Mouse (Mus musculus): ENCODE results near the gene Fgf15.

The Fgf15 gene

DNA sequence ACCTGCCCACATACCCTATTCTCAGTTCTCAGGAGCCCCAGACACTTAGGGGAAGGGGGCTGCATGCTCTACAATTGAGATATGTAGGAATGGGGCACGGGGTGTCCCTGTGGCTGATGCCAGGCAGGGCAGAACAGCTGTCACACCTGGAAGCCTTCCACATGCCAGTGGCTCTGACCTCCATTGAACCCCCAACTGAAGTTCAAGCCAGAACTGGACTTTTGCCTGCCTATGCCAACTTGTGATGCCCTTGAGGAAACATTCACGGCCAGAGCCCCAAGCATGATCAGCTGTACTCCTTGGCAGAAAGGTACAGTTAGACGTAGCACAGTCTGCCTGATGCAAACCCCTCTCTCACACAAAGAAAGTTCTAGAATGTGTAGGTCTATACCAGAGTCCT lies 37.0 kb downstream of the Fgf15 start:
- no peak for DNase-seq

DNA sequence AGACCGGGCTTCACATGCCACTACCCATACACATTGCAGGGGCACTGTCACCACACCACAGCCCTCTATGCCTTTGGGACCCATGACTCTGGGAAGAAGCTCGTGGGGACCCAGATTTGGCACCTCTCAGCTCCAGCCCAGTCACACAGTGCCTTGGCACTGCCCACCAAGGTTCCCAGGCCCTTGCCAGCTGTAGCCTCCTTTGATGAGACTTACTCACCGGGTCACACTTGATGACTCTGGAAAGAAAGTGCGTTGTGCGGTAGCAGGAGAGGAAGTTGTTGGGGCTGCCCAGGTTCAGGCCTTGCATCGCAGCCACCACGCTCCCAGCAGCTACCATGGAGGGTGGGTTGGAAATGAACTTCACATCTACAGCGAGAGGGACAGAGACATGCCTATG lies 37.5 kb downstream of the Fgf15 start:
- no peak for DNase-seq

DNA sequence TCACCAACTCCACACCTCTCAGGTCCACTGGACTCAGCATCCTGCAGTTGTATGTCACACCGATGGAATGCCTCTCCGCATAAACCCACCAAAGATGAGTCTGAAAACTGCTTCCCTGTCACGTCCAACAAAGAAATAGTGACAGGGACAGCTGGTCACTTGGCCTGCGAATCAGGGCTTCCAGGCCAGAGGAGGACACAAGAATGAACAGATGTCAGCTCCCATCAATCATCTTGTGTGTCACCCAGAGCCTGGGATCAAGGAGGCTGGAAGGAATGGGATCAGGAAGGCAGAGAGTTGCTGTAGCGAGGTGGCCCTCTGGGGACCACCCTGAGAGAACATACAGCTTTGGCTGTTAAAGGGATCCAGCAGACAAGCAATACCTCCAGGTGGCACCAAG lies 38.6 kb downstream of the Fgf15 start:
- no peak for DNase-seq

DNA sequence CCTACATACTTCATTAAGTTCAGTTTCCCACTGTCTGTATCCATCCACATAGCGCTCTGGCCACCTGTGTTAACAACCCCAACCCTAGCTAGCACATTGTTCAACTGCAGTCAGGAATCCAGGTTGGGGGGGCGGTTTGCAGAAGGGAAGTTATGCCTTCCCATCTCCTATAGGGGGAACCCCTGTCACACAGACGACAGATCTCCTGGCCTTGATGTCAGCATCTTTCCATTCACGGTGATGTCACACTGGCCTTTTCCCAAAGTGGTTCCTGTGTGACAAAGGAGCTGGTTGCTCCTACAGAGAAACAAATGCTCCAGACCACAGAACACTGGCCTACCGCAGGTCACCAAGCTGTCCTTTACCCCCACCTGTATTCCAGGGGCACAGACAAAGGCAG lies 39.2 kb downstream of the Fgf15 start:
- DNase-seq: peak; percentile 54

DNA sequence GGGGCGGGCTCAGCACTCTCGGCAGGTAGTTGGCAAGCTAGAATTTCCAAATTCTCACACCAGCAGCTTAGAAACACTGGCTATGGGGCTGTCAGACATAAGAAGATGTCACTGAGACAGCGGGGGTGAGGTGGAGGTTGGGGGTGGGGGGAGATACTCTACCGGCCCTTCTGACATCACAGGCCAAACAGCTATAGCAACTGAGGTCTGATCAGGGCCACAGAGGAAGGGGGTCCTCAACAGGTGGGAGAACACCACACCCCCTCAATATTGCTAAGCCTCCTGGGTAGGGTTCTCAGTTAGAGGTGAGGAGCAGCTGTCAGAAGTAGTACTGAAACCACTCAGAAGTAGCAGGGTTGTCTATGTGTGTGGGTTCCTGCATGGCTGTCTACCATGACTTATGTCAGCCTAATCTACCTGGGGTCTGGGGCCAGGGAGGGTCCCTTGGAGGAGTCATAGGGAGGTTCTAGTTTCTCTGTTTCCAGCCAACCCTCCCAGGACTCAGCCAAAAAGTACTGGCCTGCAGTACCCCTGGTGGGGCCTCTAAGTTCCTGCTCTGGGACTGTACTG lies 40.1 kb downstream of the Fgf15 start:
- DNase-seq: no peak

DNA sequence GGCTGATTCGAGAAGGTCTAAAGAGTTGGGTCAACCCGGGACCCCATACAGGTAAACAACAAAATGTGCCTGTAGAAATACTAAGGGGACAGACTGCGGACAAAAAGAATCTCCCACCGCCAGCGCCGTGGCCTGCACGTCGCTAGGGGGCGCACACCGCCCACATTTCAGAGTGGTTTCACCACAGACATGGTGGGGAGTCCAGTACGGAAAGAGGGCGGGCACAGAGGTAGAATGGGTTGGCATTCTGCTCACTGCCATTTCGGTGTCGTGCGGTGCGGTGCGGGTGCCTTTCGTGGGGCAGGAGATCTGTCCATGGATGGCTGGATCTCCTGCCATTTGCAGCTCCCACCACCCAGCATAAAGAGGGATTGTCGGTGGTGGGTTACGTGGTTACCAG lies 41.2 kb downstream of the Fgf15 start:
- DNase-seq: peak; percentile 88

DNA sequence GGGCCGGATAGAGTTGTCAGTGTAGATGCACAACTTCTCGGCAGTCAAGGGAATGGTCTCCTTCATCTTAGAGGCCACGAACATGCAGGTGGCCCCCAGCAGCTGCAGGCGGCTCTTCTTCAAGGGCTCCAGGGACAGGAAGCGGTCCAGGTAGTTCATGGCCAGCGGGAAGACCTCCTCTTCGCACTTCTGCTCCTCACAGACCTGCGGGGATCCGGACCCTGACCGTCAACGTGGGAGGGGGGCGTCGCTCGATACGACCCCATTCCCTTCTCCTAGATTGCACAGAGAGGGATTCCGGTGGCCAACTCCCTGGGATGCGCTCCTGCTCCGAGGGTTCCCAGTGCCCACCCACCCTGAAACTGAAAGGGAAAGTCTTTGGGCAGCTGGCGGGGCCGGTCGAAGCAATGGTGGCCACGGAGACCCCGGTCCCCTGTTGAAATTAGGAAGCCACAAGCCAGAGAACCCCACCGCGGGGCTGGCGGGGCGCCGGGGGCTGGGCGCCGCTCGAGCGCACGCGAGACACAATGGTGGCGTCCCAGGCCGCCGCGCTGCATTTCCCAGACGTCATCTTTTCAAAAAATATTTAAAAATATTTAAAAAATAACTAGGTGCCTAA lies 41.7 kb downstream of the Fgf15 start:
- no peak for DNase-seq

DNA sequence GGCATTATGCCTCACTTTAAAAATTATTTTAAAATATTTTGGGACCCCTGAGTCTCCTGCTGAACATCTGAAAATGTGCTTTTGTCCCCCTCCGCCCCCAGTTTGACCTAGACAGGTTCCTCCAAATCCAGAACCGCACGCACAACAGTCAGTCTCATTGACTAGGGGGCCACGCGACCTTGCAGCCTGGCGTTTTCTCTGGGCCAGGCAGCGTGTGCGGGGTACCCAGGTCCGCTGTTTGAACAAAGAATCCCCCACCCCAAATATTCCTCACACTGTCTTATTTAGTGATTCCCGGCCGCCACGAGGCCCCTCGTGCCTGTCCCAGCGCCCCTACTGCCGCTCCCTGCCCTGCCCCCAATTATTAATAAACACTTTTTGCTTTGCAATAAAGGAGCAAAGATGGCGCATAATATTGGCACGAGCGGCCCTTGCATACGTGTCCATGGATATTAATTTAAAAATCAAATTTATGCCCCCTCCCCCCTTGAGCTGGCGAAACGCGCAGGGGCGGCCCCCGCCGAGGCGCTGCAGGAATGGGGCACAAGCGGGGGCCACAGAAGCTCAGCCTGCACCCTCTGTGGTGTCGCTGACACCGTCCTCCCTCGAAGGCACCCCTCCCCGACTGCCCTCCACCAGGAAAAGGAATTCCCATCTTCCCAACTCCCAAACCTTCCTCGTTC lies 42.5 kb downstream of the Fgf15 start:
- DNase-seq: no peak

DNA sequence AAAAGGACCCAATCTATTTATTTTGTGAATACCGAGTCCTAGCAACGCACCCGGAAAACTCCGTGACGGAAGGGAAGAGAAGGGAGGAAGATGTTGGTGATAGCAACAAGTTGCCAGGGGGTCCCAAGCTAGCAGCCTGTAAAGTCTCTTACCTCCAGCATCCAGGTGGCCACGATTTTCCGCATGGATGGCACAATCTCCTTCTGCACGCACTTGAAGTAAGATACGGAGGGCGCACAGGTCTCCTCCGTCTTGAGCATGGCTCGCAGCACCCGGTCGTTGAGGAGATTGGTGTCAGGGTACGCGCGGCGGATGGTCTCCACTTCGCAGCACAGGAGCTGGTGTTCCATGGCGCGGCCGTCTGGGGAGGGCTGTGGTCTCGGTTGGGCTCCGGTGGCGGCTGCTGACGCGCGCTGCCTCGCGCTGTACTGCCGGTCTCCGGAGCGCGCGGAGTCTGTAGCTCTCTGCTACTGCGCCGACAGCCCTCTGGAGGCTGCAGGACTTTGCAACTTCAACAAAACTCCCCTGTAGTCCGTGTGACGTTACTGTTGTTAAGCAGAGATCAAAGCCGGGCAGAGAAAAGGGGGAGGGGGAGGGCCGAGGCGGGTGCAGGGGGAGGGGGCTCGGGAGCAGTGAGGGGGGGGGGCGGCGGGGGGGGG lies 43.1 kb downstream of the Fgf15 start, which contains the start of gene Ccnd1:
Gene Ccnd1 (minus strand): TSS at position 582 of the 659 bp plus-strand sequence.
- DNase-seq: peak; percentile 58

DNA sequence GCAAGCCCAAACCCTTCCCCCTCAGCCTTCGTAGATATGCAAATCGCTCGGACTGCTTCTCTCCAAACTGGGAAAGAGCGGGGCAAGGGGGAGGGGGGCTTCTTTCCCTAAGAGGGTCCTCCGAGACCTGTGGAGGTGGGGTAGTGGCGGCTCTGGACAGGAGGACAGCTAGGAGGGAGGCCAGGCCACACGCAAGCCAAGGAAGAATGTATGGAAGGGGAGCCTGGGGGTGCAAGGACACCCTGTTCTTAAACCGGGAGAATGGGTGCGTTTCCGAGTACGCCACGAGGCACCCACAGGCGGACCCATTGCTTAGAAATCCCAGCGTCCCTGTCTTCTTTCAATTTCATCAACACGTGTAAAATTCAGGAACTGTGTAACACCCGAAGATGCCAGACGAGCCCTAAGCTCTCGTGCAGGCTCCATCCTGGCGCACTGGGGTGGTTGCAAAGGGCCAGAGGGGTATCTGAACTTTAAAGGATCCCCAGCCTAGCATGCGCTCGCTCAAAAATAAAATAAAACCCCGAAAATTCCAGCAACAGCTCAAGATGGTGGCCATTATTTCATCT lies 43.8 kb downstream of the Fgf15 start:
- DNase-seq: no peak

DNA sequence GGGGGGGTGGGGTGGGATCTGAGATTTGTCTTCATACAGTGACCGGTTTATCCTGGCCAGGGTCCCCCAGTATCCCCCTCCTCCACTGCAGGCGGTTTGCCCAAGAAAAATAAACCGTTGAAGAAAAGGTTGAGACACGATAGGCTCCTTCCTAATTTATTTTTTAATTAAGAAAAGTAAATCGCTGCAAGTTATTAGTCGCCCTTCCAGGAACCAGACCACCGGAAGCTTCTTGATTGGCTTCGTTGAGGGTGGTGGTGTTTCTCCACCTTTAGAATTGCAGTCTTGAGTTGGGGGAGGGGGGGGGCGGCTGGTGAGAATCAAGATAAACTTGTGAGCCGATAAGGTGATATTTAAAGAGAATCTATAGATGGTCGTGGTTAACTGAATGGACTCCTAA lies 44.3 kb downstream of the Fgf15 start:
- DNase-seq: no peak

DNA sequence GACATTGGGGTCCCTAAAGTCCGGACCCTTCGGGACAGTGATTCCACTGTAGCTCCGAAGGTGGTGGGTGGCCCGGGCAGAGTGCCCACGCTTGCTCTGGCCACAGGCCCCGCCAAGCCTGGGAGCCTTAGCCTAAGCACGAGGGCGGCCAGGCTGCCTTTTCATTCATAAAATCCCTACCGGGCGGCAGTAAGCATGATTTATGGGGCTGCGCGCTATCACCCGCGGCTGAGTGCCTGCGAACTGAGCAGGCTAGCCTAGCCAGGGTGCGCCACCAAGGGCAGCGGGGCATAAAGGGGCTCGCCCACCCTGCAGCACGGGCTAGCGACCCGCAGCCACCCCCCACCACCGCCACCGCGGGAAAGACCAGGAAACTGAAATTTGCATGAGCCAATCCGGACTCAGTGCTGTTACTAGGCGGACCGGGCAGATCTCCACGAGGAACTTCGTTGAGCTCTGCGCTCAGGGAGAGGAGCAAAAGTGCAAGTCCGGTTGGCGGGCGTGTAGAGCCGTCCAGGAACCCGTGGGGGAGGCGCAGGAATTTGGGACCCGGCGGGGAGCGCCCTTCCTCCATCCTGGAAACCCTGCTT lies 45.0 kb downstream of the Fgf15 start:
- DNase-seq: peak; percentile 67

DNA sequence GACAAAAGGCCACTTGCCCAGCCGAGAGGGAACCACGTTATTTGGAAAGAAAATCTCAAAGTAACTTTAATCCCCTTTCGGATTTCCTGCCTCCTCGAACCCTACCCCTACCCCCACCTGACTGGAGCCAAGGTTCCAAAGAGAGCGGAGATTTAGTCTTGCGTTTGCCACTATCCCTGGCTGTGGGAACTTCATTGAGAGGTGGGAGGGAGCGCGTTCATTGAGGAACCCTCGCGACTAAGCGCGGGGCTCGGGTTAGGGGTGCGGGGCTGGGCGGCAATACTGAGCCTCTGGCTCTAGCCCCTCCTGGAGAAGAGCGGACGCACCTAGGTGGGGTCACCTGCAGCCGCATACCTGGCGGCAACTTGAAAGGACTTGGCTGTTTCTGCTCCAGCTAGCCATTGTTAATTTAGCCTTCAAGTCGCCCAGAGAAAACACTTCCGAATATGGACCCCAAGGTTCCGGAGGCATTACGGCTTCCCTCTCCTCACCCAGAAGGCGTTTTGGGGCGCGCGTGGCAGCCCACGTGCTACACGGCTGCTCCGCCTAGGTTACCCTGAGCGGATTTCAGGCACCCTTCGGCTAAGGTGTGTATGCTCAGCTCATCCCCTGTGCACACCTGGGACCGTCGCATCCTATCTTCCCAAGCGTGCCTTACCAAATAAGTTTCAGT lies 45.9 kb downstream of the Fgf15 start:
- no peak for DNase-seq

DNA sequence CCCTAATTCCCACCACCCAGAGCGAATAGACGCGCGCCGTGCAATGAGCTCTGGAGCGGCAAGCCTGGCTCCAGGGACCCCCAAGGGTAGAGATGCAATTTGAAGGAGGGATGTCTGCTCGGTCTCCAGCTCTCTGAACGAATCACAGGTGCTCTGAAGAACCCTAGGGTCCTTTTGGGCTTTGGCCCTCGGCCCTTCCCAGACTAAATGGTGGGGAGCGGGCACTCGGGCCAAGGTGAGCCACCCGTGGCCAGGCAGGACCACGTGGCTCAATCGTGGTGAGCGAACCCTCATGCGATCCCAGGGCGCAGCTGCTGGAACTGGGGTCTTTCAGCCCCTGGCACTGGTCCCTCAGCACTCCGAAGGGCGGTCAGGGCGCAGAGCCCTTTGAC lies 46.4 kb downstream of the Fgf15 start:
- DNase-seq: no peak

DNA sequence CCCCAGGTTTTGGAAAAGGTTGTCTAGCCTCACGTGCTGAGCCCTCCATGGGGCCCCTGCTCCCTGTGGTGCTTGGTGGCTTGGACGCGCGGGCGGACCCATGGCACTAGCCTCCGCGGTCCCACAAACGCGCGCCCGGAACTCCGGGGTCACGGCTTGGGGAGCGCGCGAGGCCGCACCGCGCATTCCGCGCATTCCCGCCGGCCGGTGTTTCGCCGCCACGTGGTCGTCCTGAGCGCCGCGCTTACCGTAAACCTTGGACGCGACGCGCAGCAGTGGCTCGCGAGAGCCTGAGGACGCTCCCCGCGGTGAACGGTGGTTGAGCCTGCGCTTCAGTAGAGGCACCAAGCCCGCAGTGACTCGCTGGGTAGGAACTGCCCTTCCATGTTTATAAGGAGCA lies 46.9 kb downstream of the Fgf15 start:
- peak; percentile 64 for DNase-seq
